Mouse (Mus musculus) bone marrow, adult 2 months (tissue): ENCODE data around the gene 4933405L10Rik.

Experiments used
- CTCF ChIP-seq: fragments of 200-500 bp; IDR thresholded peaks from 2 replicates; pipeline ENCODE4 v1.5.1; 2011; ENCODE audit warnings: low read length, control low read depth; ENCODE audit not compliant: control insufficient read depth, insufficient read depth
- POLR2A ChIP-seq: fragments of 200-500 bp; IDR thresholded peaks from 2 replicates; pipeline ENCODE4 v1.6.1; 2011; ENCODE audit warnings: low read depth, mild to moderate bottlenecking, control low read depth, low read length, borderline replicate concordance; ENCODE audit not compliant: control insufficient read depth

DNA sequence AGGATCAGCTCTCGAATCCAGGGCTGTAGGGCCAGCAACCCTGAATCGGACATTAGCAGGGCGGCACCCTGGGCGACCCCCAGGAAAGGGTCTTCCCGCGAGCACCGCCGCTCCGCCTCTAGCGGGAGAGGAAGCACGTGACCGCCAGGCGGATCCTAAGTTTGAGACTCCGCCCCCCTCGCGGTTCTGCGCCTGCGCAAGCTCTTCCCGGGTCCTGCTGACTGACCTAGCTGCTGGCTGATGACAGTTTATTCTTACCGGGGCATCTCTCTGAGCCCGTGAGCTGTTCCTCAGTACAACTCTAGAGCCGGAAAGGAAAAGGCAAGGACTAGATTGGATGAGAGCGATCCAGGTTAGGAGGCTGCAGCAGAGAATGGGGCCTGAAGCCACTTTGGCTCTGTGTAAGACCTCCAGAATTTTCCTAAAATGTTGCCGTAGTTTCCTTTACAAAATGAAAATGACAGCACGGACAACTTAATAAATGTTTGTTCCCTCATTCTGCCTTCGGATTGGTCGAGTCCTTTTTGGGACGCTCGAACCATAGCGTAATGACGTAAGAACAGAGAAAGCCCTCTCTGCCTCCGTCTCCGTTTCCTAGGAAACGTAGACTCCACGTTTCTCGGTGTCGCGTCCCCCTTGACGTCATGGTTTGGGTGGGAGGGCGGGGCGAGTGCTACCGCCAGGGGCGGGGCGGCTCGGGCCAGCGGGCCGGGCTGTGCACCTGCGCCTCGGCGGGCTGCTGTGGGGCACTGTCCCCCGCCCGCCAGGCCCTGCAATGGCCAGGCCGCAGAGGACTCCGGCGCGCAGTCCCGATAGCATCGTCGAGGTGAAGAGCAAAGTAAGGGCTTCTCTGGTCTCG lies 6.3 kb upstream of the 4933405L10Rik start, which contains the start of the genes Acd and Pard6a:
- TF ChIP-seq CTCF (no peak), POLR2A (peak; percentile 63; the same call in 1 of the 2 replicates)
